Mouse (Mus musculus) kidney, adult 8-10 months (tissue): ENCODE measurements at regions not wholly inside any gene's neighbourhood (a gene's known extent, or its start where the extent isn't known, plus 50 kb on each side); places are given as distances from the start of the nearest gene placed in this dataset.

ENCODE experiments used
- DNase-seq, 2 experiments: peaks; one replicate each; pipeline ENCODE4 v3.0.0; 2022

DNA sequence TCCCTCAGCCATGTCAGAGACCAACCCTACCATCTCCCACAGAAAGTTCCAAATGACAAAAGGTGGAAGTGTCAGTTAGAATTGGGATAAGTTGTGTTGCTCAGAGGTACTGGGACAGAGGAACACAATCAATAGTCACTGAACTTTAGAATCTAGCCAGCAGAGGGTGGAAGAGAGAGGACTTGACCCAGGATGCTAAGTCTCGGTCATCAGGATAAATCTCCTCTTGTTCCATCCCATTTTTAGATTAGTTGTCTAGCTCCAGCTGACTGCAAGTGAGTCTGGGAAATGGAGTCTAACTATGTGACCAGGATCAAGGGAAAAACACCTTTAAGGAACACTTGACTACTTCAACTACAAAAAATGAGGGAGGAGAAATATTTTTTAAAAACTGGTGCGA, 91.5 kb downstream of the Fam84b start:
- DNase-seq, result peak; percentile 30 to 40

DNA sequence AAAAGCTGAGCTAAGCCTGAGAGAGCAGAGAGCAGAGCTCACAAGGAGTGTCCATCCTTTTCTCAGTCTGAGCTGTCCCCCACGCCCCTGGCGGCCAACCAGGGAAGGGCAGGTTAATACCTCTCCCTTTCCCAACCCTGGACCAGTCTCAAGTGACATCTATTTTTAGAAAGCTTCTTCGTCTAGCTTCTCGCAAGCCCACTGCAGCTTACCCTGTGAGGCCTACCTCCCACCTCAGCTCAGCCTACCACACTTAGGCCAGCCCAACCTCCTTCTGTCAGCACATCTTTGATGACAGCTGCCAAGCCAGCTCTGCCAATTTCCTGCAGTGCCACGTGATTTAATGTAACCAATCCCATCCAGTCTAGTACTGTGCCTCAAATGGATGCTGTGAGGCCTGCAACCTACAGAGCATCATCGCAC, 93.6 kb downstream of the Fam84b start:
- DNase-seq, result peak; percentile 51 to 76

DNA sequence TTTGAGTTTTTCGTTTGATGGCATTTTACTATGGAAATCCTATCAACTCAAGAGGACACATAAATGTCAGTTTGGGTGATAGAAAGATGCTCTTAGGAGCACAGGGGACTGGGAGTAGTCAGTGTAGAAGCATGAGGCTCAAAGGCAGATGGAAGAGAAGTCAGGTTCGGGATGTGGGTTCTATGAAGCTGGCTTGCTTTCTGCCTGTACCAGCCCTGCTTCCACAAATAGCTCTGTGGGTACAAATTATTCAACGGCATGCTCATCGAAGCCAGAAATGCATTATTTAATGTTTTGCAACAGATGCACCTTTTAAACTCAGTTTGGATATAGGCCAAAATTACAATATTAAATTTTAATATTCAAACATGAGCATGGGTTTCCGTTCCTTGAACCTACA, 99.3 kb downstream of the Fam84b start:
- no peak for DNase-seq

DNA sequence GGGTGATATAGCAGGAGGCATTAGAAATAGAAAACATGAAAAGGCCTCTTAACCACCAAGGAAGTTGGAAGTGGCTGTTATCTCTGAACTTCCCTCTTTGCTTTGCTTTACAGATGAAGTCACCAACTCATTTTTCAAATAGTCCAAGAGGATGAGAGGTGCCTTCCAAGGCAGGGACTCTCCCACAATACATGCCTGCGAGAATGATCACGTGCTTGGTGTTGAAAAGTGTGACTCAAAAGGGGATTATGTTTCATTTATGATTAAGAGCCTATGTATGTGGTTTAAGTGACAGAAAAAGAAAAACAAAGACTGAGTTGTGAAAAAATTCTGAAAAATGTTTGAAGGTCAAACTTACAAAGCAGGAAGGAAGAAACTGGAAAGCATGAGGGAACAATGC, 114.0 kb downstream of the Fam84b start:
- no peak for DNase-seq

DNA sequence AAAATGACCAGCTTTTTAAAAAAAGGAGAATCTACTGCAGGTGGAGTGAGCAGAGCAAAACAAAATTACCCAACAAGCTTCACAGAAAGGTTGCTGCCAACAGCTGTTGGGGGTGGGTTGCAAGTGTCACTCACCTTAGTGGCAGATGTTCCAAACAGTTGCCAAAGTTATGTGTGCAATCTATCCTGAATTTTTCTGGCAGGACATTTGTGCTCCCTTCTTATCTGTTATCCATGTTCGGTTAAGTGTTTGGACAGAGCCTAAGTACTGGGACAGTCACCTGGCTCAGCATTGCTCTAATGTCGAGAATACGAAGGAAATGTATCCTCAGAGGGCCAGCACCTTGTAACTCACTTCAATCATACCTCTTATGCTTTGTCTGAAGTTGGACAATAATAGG, 115.3 kb downstream of the Fam84b start:
- no peak for DNase-seq

DNA sequence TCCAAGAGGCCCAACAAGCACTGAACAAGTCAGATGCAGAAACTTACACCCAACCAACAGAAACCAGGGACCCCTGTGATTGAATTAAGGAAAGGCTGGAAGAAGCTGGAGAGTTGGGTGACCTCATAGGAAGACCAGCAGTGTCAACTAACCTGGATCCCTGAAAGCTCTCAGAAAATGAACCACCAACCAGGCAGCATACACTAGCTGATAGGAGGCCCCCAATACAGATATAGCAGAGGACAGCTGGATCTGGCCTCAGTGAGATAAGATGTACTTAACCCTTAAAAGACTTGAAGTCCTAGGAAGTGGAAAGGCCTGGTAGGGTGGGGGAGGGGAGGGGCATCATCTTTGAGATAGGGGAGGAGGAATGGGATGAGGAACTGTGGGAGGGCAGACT, 121.2 kb downstream of the Fam84b start:
- DNase-seq, result no peak

DNA sequence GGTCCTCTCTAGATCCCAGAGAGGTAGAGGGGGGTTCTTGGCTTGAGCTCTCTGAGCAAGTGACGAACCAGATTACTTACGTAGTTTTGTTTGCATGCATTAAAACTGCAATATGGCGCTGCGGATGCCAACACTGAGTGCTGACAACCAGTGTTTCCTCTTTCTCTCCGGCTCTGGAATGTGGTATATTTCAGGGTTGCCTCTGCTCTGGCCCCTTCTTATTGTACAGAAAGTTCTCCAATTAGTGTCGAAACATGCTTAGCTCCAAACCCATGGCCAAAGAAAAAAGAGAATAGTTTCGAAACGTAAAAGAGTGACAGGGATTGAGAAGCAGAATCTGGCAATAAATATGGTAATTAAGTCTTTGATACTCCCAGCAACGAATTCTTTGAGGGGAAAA, 124.8 kb downstream of the Fam84b start:
- DNase-seq, result no peak

DNA sequence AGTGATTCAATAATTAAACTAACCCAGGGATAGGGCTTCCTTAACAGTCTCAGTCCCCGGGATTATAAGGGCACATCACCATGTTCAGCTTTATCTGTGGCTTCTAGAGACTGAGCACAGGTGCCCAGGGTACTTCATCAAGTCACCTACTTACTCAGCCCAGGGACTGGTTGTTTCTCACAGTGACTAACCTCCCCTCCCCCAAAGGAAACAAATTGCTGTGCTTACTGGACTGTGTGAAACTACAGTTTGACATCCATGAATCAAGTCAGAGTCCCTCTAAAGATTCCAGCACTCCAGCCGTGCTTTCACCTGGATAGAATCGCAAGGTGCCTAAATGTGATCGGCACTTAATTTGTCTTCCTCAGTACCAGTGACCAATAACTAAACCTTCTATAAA, 125.2 kb downstream of the Fam84b start:
- DNase-seq, result peak; percentile 7 to 20

DNA sequence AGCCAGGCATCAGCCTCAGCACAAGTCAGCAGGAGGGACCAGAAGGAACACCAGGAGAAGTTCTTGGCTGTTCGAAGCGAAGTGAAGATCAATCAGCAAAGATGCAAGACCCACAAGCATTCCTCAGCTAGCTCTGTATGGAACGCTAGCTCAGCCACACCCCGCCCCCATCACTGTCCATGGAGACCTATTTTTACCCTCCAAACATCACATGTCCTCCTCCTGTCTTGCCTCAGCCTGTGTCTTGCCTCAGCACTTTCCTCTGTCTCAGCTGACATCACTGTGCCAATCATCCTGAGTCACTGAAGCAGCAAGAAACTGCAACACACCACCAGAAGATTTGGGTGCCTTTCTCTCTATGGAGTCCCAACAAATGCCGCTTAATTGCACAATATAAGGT, 134.2 kb downstream of the Fam84b start:
- no peak for DNase-seq

DNA sequence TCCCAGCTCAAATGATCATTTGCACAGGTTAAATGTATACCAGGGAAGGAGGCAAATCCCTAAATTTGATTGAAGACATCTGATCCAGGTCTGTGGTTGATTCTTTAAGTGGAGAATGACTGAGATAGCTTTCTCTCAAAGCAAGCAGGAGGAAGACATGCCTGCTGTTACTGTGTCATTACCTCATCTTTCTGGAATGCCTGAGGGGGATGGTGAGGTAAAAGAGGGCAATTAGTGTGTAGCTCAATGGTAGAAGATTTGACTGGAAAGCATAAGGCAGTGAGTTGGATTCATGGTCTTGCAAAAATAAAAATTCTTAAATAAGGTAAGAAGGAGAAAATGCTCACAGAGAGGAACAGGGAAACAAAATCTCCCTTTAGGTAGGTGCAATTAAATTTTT, 144.9 kb downstream of the Fam84b start:
- no peak for DNase-seq

DNA sequence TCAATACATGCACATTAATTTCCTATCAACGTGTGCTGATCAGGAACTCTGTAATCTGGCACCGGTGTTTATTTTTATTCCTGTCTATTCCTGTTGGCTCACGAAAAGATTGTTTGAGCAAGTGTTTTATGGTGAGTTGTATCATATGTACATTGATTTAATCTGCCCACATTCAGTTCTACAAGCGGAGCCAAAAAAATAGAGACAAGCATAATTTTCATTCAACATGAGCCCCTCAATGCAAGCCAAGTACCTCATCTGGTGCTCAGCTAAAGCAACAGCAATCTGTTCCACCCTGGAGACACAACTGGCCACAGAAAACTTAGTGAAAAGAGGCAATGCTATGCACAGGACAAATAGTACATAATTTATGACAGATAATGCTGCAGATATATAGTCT, 147.6 kb downstream of the Fam84b start:
- no peak for DNase-seq

DNA sequence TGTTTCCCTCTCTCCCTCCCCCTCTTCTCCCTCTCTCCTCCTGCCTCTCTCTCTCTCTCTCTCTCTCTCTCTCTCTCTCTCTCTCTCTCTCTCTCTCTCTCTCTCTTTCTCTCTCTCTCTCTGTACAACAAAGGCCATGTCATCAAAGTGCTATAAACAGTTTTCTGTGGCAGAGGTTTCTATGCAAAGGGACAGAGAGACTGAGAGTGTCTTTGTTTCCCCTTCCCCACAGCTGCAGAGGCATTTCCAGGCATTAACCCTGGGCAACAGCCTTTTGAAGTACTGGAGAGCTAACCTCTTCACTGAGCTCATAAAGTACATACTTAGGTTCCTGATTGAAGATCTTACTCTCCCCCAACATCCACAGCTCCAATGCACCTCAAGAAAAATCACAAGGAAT, 152.3 kb downstream of the Fam84b start:
- no peak for DNase-seq

DNA sequence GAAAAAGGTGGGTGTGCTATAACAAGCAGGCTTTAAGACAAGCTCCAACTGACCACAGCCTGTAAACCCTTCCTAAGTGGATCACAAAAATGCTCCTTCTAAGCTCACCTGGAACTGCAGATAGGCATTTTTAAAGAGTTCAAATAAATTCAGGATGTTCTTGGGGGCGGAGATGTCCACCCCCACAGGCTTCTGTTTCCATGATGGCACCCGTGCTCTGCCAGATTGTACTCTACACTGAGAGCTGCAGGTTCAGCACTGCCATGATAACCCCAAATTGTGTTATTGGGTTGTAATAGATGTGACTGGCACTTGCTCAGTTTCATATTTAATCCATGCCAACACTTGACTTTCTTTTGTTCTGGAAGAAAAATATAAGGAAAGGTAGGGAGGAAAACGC, 158.8 kb downstream of the Fam84b start:
- DNase-seq, result no peak

DNA sequence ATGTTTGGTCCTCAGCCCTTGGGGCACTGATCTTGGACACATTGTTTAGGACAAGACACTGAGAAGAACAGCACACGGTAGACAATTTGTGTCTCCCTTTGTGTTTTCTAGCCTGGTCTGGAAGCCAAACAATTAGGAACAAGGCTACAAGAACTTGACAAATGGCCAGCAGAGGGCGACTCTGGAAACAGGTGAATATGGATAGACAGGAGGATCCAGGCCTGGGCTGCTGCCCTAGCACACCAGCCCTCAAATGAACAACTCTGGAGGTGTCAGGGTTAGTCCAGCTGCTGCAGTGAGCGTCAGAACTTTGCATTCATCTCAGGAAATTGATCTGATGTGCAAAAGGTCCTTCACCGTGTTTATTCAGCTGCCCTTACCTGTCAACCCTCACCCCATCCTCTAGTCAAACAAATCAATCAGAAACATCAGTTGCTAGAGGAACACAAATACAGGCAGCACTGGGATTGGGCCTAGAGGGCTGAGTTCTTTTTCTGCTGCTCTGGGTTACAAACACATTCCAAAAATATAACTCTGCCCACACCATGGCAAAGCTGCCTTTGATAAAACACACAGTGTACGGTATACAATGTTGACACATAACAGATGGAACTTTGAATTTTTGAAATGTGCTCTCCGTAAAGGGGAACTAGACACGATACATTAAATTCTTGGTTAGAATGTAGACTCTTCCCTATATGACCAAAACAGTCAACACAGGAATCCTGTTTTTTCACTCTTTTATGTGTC, 159.7 kb downstream of the Fam84b start:
- DNase-seq, result peak; percentile 4 to 62

DNA sequence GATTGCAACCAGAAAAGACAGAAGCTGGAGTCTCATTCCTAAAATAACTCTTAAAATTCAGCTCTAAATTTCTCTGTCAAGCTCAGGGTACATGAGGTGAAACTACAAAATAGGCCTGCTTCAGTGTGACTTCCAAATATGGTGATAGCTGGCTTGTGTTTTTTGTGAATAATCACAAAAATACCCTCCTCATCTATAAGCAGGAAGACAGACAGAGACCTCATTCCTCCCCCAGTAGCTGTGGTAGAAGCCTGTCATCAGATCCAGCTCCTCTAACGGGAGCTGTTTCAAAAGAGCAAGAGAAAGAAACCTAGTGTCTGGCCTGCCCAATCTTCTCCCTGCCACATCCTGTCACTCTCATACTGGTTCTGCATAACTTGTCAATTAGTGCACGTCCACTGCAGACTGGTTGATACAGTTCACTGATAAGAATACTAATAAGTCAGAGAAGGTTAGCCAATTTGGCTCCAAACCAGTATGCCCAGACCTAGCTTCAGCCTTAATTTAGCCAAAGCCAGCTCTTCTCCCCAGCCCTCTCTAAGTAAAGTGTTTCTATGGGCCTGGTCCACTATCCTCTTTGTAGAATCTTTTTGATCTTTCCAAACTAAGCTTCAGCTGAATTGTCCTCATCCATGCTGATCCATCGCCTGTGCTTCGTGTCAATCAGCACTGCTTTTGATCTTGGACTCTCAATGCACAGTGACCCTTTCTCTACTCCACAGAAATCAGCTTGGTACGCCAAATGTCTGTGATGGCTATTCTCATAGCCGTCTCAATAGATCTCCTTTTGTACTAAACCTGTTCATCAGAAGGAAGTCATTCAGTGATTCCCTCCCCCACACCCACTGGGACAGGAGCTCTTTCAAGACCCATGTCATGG, 160.6 kb downstream of the Fam84b start:
- DNase-seq, result no peak

DNA sequence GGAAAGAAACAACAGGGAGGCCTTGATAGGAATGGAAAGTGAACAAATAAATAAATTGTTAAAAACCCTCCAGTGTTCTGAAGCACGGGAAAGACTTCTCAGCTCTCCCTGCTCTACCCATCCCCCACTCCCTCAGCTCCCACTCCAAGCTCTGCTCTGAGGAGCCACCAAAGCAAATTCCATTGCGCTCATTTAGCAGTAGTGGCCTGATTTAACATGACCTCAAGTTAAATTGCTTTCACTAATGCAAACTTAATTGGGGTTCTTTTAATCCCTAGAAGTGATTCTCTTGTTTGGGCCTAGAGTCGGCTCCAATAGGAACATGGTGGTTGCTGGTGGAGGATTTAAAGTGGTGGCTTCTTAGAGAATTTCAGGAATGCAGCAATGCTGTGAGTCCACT, 161.4 kb downstream of the Fam84b start:
- no peak for DNase-seq

DNA sequence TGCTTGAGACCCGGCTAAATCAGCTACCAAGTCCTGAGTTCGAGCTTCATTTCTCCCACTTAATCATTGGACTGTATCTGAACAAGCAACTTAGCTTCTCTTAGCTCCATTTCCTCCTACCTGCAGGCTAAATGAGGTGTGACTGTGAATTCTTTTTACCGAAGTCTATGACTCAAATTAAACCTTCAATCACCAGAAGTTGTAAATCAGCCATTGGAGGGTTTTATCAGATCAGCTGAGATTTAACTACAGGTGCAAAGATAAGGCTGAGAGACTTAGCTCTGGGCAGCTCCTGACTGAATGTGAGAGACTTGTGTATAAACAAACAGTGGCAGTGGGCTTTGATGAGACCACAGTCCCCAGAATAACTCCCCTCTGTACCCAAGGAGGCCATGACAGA, 176.2 kb downstream of the Fam84b start:
- DNase-seq, result no peak

DNA sequence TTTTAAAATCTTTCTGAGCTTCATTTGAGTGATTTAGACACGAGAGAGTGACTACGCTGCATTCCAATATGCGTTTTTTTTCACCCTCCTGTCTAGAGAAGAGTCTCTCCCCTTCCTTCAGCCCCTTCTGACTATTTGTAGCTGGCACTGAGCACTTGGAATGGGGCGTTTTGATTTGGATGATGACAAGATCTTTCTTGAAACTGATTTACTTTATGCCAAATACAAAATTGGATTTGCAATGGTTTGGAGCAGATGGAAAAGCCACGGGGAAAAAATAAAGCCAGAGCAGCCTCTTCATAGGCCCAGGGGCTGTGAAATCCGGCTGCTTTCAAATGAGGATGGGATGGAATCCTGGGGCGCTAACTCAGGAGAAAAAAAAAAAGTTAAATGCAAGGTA, 196.0 kb downstream of the Fam84b start:
- DNase-seq, result no peak

DNA sequence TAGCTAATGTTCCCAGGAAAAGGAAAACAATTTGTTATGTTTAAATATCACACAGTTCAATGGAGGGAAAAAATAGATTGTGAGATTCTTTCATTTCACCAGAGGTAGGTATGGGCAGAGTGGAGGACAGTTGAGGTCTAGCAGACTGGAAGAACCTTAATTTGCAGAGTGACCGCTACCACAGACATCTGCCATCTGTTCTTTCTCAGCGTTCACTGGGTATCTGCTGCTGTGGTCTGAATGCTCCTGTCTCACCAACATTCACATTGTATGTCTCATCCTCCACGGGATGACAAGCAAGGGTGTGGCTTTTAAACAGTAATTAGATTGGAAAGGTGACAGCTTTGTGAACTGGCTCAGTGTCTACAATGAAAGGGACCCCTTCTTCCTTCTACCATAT, 198.5 kb downstream of the Fam84b start:
- no peak for DNase-seq

DNA sequence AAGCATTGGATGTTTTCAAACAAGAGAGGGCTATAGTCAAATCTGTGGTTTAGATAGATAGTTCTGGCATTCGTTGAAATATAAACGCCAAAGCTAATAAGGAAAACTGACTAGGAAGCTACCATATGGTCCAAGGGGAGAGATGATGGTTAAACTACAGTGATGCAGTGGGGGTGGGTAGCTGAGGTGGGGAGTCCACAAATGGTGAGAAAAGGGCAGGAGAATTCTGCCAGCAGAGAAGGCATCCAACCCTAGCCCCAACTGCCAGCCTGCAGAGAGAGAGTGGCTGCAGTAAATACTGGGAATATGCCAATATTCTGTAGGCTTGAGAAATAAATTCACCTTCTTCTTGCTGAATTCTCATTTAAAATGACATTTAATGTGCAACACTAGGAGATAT, 204.3 kb downstream of the Fam84b start:
- DNase-seq, result no peak

DNA sequence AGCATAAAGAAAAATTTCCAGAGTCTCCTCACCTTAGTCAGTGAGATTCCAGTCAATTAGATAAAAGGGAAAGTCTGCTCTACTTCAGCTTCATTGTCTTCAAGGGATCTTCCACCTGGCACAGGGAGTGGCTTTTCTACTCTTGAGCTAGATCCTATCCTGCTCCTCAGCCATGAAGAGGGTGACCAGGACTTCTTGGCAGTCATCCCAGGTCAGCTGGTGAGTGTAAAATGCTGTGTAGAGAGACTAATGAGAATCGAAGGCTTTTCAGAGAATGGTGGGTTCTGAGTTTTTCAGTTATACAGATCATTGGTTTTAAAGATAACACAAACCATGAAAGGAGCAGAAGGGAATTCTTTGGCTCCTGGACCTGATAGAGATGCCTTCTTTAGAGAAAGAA, 211.8 kb downstream of the Fam84b start:
- DNase-seq, result no peak

DNA sequence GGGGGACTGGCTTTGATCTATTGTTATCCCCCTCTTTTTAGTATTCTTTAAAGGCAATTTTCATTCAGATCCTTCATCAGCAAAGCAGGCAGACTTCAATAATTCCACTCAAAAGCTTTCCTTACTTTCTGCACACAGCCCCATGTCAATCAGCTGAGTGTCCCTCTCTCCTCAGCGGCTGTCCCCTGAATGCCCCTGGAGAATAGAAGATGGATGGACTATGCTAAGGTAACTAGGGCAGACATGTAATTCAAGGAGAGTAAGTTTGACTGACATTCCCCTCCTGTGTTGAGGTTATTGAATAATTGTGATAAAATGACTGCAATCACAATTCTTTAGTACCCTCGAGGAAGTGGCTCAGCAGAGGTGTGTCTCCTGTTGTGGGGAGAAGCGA, 220.1 kb downstream of the Fam84b start:
- no peak for DNase-seq

DNA sequence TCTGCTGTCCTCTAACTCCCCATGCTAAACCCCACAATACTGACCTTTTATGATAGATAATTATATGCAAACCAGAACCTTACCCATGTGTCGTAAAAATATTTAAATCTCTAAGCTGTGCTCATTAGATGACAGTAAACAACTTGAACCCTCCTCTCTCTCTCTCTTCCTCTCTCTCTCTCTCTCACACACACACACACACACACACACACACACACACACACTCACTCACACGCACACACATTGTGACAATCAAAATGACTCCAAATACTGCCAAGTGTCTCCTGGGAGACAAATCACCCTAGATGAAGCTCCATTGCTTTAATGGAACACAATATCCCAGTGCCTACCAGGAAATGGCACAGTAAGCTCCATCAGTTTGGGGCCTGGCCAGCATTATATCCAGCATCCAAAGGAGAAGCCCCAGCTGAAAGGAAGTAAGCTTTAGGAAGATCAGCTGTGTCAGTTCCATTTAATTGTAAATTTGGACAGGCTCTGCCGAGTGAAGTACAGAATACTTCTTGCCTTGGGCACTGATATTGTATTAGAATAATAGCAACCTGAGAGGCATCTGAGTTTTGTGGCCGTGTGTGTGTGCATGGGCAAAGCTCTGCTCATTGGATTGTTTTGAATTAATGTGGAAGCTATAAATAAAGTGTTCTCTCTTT, 220.7 kb downstream of the Fam84b start:
- DNase-seq, result no peak
